Mouse (Mus musculus) retina, postnatal 7 days (tissue): ENCODE data around the gene Map1b.

Experiments
- DNase-seq: peaks from one replicate; pipeline ENCODE4 v3.0.0-alpha.2; 2012; ENCODE audit warnings: low read depth, low spot score

The Map1b gene

DNA sequence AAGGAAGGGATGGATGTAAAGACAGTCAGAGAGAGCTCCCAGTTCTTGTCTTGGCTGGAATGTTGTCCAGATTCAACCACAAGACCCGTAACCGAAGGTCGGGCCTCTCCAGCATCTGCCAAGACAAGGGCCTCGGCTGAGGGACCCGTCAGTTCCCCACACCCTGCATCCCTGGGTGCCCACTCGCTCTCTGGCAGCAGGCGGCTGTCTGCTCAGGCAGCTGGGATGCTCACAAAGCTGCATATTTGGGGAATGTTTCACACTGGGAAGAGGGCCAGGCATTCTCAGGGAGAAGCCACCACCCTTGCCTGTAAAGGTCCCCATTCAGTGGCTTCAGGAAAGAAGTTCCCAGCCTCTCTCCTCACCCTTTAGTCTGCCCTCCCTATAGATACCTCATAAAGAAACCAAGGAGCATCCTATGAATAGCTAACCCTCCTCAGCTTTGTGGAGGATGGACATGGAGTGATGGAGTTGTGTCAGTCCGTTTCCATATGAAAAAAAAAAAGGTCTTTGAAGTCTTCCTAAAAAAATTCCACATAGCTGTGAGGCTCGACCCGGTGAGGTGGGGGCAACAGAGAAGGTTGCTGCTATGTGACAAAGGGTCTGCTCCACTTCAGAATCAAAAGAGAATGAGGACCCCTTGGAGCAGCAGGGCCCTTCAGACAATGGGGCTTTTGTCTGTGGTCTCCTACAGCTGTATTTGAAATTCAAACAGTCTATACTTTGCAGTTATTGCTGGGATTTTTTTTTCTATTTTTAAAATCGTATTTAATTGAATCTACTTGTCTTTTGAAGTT is 68.7 kb downstream of the Map1b start:
- no peak for DNase-seq

DNA sequence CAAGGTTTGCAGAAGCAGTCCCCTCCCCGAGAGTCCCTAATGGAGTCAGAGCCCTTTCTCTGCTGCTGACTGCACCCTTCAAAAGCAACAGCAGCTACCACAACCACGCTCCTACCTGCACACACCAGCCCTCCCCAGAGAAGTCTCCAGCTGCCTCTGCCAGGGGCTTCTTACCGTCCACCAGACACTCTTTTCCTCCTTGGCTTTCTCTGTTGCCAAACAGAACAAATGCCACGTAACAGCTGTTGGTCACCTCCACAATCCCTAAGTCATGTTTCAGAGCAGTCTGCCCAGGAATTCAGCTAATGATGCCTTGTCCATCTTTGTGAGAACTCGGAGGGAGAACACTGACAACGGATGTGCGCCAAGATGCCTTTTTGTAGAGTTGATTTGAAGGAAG is 69.3 kb downstream of the Map1b start:
- DNase-seq: no peak

DNA sequence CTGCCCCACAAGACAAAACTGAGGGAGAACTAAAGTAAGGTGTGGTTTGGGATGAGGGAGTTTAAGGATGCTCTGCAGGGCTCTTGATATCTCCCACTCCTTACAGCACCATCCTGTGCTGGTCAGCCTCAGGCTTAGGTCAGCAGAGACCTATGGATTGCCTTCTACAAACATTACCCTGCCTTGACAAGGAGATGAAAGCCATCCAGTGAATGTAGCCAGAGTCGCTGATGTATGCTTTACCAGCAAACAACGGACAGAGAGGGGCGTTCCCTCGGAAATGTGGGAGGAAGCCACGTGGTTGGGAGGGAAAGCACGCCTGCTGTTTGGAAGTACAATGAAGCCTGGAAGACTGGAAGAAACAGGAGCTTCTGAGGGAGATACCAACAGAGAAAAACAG is 71.5 kb downstream of the Map1b start:
- no peak for DNase-seq

DNA sequence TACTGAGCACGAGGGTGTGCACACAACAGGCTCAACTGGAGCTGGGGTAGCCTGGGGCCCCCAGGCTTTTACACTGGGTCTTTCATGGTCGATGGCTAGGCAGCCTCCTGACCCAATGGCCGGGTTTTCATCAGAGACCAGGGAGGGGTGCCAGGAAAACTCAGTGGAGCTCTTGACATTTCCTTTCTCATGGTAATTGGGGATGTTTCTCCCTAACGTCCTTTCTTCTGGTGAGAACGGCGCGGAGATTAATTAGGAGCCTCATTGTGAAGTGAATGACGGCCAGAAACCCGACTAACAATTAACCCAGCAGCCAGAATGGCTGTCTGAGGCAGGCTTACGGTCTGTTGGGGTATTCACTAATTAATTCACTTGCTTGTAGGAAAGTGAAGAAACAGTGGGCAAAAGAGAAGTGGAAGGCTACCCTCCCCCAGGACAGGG is 71.9 kb downstream of the Map1b start:
- DNase-seq: peak; percentile 46

DNA sequence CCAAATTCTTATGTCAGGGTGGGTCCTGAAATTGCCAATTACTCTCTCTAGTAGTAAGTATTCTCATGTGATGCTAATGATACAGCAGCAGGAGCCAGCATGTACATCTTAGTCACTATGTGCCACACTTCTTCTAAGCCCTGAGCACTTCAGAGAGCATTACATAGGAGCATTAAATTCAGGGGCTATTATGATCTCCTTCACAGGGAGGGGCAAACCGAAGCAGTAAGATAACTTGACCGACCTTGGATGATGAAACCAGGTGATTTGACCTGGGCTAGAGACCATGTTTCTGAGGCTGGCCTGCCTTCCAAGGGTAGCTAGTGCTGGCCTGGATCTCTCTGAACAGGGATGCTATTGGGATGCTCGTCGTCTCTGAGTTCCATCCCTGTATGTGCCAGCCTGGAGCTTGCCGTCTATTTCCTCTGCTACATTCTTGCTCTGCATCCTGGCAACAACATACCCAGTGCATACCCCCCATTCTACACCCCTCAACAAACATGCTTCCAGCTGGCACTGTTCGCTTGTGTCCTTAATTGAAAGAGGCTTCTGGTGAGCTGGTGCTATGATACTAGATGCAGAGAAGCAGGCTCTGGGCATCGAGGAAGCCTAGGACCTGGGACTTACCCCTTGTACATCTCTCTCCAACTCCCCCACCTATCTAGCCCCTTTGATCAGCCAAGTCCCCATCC is 72.7 kb downstream of the Map1b start:
- DNase-seq: no peak

DNA sequence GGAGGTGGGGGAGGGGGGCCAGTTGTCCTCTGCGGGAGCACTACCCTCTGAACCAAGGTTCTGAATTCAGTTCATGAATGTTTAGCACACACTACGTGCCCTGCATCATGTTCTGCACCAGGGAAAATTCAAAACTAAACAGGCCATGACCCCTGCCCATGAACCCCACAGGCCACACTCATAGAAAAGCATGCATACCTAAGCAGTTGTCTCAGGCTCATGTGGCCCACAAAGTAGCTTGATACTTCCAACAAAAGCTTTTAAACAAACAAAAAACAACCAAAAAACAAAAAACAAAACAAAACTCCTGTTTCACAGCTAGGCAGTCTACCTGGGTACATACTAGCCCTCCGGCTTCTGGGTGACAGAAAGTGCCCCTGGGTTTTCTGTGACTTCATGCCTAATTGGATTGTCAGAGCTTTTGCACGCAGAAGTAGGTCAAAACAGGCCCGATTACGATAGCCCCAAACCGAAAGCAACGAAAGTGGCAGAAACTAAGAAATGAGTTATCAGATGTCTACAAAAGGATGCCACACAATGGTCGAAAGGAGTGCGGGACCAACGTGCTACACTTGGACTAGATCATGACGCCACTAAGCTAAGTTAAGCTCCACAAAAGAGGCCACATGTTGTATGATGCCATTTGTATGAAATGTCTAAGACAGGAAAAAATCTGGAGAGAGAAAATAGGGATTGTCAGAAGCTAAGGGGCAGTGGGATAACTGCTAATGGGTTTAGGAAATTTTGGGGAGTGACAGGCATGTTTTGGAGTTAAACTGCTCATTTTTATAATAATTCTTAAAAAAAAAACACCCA is 73.7 kb downstream of the Map1b start:
- DNase-seq: no peak

DNA sequence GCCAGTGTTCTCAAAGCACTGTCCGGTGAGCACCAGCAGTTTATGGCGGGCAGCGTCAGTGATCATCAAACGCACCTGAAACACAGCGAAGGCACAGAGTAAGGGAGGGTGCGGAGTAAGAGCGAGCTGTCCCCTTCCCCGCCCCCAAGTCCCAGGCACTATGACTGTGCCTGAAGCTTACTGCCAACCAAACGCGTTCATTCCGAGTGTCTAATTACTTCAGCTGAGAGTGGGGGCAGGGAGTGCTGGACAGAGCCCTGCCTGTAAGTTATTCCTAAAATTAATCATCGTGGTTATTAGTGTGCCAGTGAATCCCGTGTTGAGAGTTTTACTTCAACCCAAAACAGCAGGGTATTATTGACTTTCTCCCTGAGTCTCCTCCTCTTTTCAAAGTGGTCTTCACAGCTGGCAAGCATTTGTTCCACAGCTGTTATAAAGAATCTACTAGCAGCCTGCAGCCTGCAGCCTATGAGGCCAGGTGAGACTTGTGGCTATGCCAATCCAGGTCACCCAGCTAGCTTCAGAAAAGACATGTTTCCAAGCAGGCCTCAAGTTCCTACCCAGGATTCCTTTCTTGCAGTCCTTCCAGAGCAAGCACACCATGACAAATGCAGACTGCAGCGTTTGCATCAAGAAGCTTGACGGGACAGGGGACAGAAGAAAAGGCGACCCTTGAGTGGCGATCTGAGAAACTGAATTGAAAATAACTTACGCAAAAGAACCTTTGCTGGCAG is 74.5 kb downstream of the Map1b start:
- DNase-seq: no peak

DNA sequence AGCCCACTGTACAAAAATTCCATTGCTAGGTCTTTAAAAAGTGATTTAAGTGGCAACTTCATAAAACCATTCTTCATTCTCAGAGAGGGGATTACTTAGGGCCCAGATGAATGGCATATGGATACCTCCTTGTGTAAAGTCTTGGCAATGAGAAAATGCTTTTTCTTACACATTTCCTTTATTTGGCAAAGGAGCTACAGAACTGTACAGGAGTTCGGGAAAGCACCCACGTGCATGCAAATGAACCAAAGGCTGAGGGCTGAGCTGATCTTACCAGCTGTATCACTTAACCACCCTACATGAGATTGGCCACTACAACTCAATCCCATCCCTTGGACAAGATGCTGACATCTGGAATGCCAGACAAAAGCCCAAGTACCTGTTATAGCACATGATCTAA is 76.1 kb downstream of the Map1b start:
- DNase-seq: no peak

DNA sequence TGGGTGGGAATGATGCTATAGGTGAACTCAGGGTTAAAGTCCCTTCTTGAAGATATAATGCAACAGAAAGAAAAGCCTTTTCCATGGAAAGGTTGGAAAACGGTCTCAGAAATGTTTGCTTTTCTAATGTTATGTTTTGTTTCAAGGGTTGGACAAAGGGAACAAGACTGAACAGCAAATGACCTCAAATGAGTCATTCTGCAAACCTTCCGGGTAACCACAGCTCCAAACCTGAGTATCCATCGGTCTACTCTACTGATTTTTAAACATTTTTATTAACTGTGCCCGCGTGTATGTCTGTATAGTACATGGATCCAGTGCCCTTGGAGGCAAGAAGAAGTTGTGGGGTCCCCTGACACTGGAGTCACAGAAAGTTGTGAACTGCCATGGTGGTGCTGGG is 77.0 kb downstream of the Map1b start:
- DNase-seq: no peak

DNA sequence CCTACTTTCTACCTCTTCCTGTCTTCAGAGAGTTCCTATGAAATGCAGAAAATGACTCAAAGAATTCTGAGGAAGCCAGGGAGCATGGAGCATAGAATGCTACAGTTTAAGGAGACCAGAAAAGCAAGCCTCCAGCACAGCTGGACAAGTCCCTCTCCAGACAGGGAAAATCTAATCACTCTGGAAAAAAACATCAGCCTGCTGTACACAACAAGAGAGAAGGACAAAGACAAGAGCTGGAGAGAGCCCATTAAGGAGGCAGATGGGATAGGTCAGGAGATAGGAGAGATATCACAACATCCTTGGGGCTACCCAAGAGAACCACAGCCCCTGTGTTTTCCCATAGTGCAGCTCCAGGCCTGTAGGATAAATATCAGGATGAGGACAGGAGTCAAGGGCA is 79.3 kb downstream of the Map1b start:
- no peak for DNase-seq

DNA sequence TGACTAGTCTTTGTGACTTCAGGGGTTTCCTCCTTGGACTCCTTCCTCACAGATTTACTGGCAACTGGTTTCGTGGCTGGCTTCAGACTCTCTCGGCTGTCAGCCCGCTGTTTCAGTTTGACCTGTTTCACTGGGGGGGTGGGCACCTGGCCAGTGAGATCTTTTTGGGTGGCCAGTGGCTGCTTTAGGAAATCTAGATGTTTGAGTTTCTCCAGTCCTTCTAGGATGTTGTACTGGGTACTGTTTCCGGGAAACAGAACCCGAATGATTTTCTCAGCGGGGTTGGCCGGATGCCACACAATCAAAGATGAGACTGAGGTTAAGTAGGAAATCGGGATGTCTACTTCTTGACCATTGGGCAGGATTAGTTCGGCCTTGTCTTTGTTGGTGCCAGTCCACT is 81.8 kb downstream of the Map1b start:
- DNase-seq: no peak

DNA sequence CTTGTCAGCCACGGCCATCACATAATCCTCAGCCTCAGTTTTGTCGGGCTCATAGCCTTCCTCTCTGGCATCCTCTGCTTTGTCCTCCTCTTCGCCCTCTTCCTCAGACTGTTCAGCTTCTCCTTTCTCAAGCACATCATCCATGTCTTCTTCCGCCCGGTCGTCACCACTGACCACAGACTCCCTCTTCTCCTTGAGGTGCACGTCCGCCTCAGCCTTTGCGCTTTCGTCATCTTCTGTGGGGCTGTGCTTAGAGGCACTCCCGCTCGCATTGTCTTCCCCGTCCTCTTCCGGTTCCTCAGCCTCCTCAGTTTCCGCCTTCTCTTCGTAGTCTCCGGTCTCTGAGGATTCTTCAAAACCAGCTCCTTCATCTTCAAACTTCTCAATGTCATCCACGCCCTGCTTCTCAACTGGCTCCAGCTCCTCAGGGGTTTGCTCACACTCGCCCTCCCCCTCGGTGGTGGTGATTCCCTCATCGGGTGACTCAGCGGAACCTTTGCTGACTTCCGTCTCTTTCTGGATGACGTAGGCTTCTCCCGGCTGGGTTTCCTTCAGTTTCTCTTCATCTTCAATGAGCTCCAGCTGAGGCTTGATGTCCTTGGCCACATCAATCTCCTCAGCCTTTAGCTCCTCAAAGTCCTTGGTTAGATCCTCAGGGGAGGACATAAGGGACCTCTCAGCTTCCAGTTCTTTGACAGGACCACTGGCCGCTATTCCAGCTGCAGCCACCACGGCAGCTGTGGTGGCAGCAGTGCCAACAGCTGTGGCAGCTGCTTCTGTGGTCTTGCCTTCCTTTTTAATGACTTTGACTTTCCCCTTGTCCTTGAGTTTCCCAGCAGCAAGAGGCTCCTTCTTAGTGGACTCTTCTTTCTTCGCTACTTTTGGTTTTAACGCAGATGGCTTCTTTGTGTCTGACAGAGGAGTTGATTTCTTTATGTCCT is 83.0 kb downstream of the Map1b start:
- no peak for DNase-seq

DNA sequence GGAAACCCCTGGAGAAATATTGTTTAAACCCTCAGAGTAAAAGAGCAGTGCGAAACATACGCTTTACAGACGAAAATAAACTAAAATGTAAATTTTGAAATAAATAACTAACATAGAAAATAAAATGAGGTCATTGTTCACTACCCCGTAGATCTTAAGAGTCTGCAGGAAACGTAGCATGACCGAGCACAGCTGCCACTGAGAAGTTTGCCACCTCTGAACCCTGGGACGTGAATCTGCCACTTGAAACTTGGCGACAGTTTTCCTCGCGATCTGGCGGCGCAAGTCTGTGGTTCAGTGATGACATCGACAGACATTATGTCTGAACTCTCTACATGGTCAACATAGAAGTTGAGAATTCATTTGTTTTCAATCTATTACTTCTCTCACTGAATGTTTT is 92.8 kb downstream of the Map1b start:
- DNase-seq: no peak

DNA sequence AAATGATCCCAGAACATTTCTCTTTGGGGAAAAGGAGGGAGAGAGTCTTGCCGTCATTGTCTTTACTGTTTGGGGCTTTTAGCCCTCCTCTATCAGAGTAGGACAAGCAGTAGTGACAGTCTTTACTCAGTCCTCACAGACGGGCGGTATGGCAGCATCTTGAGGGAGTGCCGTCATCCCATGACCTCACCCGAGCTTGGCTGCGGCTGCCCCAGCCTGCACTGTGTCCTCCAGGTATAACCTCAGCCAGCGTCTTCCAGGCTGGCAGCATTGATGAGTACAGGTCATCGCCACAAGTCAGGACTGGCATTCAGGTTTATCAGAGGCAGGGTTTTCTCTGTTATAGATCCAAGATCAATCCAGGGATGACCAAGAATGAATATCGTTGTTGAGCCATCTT is 99.7 kb downstream of the Map1b start:
- no peak for DNase-seq

DNA sequence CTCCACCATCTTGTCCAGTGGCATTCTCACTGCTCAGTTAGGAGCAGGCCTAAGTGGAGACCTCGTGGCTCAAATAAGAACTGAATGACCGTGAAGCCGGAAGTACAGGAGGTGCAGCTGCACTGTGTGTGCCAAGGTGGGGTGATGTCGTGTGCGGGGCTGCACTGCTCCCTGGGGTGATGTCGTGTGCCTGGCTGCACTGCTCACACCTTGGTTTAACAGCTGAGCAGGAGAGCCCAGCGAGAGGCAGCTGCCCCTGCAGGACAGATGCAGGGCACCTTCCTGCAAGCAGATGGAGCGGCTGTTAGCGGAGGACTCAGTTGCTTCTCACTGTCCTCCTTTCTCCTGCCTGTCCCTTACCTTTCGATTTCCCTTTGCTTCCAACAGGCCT is 102.0 kb downstream of the Map1b start:
- DNase-seq: no peak

DNA sequence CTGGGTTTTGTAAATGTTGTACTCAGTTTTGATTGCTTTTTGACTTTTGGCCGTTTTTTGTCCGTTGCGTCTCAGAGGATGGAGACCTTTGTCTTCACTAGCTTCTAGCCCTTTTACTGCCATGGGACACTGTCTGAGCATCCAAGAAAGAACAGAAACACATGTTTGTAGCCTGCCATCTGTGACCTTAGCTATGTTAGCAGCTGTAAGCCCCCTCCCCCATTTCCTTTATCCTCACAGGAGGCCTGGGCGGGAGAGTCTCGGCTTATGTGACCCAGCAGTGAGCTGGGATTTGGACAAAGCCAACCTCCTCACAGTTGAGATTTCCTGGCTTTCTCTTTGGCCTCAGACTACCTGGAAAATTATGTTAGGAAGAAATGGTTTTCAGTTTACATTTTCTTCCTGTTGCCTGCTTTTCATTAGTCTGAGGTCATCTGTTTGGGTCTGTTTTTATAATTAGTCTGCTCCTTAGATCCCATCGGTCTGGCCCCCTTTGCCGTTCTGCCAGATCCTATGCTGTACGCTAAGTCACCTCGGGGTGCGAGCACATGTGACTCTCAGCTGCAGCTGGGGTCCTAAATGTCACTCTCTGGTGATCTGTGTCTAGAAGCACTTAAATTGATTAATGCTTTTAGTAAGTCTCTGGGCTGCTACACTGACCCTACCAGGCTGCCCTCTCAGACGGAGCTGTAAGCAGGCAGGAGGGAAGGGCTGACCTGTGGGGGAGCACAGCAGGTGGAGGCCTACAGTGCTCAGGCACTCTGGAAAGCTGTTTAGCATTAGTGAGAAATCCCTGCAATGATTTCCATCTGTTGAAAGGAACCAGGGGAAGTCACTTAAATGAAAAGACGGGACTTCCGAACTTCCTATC is 102.6 kb downstream of the Map1b start:
- DNase-seq: no peak

DNA sequence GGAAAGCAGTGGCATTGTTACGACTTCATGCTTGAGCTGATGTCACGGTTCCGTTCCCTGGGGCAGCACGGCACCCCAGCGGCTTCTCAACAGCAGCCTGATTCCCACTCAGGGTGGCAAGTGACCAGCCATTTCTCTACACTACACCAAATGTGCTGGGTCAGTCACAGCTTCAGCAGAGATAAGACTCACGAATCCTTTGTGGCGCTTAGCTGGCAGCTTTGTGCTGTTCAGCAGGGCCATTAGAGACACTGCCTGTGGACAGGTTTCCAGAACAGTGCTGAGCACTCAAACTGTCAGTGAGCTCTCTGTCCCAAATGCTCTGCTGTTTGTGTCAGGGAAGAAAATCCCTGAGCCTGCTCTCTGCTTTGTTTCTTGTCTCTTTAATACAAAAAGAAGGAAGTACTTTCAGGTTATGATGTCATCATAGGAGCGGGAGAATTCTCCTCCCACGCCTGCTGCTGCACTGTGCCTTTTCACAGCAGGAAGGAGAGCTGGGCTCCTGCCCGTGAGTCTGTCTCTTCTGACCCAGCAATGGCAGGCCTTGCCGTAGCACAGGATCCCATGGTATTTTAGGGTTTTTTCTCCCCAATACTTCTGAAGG is 103.8 kb downstream of the Map1b start:
- no peak for DNase-seq

DNA sequence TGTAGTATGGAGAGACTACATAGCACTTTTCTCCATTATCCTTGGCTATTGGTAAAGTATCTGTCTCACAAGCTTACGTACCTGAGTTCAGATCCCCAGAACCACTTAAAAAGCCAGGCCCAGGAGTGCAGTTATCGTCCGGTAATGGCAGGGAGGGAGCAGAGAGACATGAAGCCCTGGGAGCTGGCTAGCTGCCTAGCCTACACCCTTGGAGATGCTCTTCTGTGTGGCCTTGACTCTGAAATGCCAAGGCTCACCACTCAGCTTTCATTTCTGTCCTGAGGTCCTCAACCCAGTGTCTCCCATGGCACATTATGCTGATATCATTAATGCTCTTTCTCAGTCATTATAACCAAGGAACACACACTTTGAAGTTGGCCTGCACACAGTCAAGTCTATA is 104.6 kb downstream of the Map1b start:
- no peak for DNase-seq
